16 mouse cellular contexts compared by ENCODE assay signal in genomic region chr3:38939573-38939972, GRCm38 (mm10). TPM values are rescaled to one million over a fixed set of nuclear protein-coding genes. Genes with fewer than 3 reads are reported as not detected.
A peak's percentile ranks its signal among the peaks of the same experiment; 100 is the strongest.
DNase-seq lines count a peak whose midpoint lies in the region; ATAC-seq and TF ChIP-seq lines count a peak whose summit lies in the region.
"Had no signal": no experiment of that assay in that cellular context is flagged by ENCODE, and none has a peak within 500 bp of the region (broad histone marks: within the 10 kb centered on the region; RNA-seq: fewer than 3 reads in every experiment).

No protein-coding gene starts in this region.

- H3K4me2 ChIP-seq in hindbrain, embryonic 11.5 days (replicated peaks; ENCODE audit: low read depth, low read length) = no peak overlapping the region
- no peak overlapping the region for H3K4me2 ChIP-seq in hindbrain, embryonic 16.5 days (ENCODE audit: low read length)

- H3K4me1 ChIP-seq in hindbrain, embryonic 11.5 days (replicated peaks; ENCODE audit: control insufficient read depth, insufficient read depth, low read length) = no peaks in the 10 kb centered on the region
- peaks cover 11% of the 10 kb centered on the region for H3K4me1 ChIP-seq in hindbrain, embryonic 16.5 days (ENCODE audit: control insufficient read depth, insufficient read depth, low read depth, low read length)
- H3K4me1 ChIP-seq: megakaryocyte, embryonic 14.5 days had no signal

- intact Hi-C loops in left cerebral cortex, adult 2 months (cut with DNase I) = no loop called here

- peak; percentile 52 to 57 for DNase-seq in adrenal gland, postnatal 36 days
- no peak for DNase-seq in adrenal gland, adult 8-10 months
- DNase-seq in hindbrain, embryonic 11.5 days (ENCODE audit: low spot score) = peak; percentile 19
- DNase-seq in ovary, postnatal 36 days (ENCODE audit: low spot score) = peak; percentile 15
- no peak for DNase-seq in ovary, postnatal 14 days (ENCODE audit: low spot score)
- no peak for DNase-seq in left cerebral cortex, adult 2 months (ENCODE audit: extremely low spot score in 1 of 2, low spot score in 2 of 2)
- no peak for DNase-seq in thymus, postnatal 14 days
- DNase-seq: B cell, adult 2 months; cerebellum, adult 2 months; thymus, adult 2 months had no signal

- no peak overlapping the region for H3K9ac ChIP-seq in hindbrain, embryonic 11.5 days (ENCODE audit: low read depth, low read length)
- no peak overlapping the region for H3K9ac ChIP-seq in hindbrain, embryonic 16.5 days (ENCODE audit: low read depth, low read length)
- H3K9ac ChIP-seq: liver, embryonic 14.5 days had no signal

- H3K27me3 ChIP-seq in hindbrain, embryonic 11.5 days (ENCODE audit: control insufficient read depth, insufficient read depth, low read length) = no peaks in the 10 kb centered on the region
- no peaks in the 10 kb centered on the region for H3K27me3 ChIP-seq in hindbrain, embryonic 16.5 days (replicated peaks; ENCODE audit: control insufficient read depth, insufficient read depth, low read length)
- H3K27me3 ChIP-seq: megakaryocyte, embryonic 14.5 days had no signal

- H3K9me3 ChIP-seq in hindbrain, embryonic 11.5 days (ENCODE audit: control insufficient read depth, low read length) = no peaks in the 10 kb centered on the region
- no peaks in the 10 kb centered on the region for H3K9me3 ChIP-seq in hindbrain, embryonic 16.5 days (ENCODE audit: control insufficient read depth, low read length)

- H3K36me3 ChIP-seq in hindbrain, embryonic 11.5 days (ENCODE audit: control insufficient read depth, insufficient read depth, low read length) = peaks cover 5% of the 10 kb centered on the region; the same call in 1 of the 2 replicates
- peaks cover 3% of the 10 kb centered on the region; the same call in 1 of the 2 replicates for H3K36me3 ChIP-seq in hindbrain, embryonic 16.5 days (ENCODE audit: control insufficient read depth, insufficient read depth, low read length)

- no peak for TF ChIP-seq CTCF in left cerebral cortex, adult 2 months (IDR thresholded peaks at IDR 0.05)

- 18% methylated on average over 3 of the region's 3 CpGs for WGBS in hindbrain, embryonic 11.5 days
- 19% methylated on average over 3 of the region's 3 CpGs for WGBS in hindbrain, embryonic 16.5 days

- H3K27ac ChIP-seq in hindbrain, embryonic 11.5 days (ENCODE audit: low read depth, low read length) = no peak overlapping the region
- no peak overlapping the region for H3K27ac ChIP-seq in hindbrain, embryonic 16.5 days (ENCODE audit: low read depth, low read length)
- no peak overlapping the region for H3K27ac ChIP-seq in left cerebral cortex, adult 2 months
- H3K27ac ChIP-seq: layer of hippocampus, adult 2 months; liver, embryonic 14.5 days had no signal

- H3K4me3 ChIP-seq in hindbrain, embryonic 11.5 days (ENCODE audit: low read depth, low read length) = no peak overlapping the region
- H3K4me3 ChIP-seq in hindbrain, embryonic 16.5 days (ENCODE audit: low read length) = no peak overlapping the region
- H3K4me3 ChIP-seq in left cerebral cortex, adult 2 months = no peak overlapping the region
- H3K4me3 ChIP-seq: layer of hippocampus, adult 2 months had no signal

- ATAC-seq in hindbrain, embryonic 11.5 days (ENCODE audit: low FRiP score) = no peak
- no peak for ATAC-seq in hindbrain, embryonic 16.5 days
- ATAC-seq: intestine, embryonic 16.5 days had no signal

RNA-seq across cellular contexts. Expression of gene Fat4, which starts 52.8 kb away (rescaled TPM):
- total RNA-seq in adrenal gland, postnatal 36 days (2021) = 10 to 100 TPM; 13.3 to 27.2 TPM
- 10 to 100 TPM in 3 of 4 experiments, 1 to 10 TPM in 1; 8.7 to 20.2 (median 13.7) TPM for total RNA-seq in adrenal gland, adult 8-10 months (2022)
- 13.5 and 15.2 TPM in 2 replicates for polyA plus RNA-seq in hindbrain, embryonic 11.5 days (2014; fragmentation: Nextera tagmentation; extraction: Ambion mirVana)
- polyA plus RNA-seq in hindbrain, embryonic 16.5 days (2015; fragmentation: Nextera tagmentation; extraction: Ambion mirVana) = 6.8 and 7.2 TPM in 2 replicates
- 10 to 100 TPM; 13.0 to 13.2 TPM for total RNA-seq in left cerebral cortex, adult 2 months (2021)
- total RNA-seq: MEL had no signal

Comparison
In these comparisons a context has a peak if more than half of its experiments do, and no peak if none do; other contexts are left out.
1. DNase-seq: peak in adrenal gland, postnatal 36 days (2 of 2), hindbrain, embryonic 11.5 days (single experiment) and ovary, postnatal 36 days (single experiment); none in adrenal gland, adult 8-10 months (single experiment), ovary, postnatal 14 days (single experiment), left cerebral cortex, adult 2 months (0 of 2) and thymus, postnatal 14 days (single experiment).